Mouse (Mus musculus) layer of hippocampus, postnatal 25 days (tissue): Measurements from ENCODE around the gene Mif. TPM values are rescaled to one million over a fixed set of nuclear protein-coding genes. Genes with fewer than 3 reads are reported as not detected.
"Not testable (repeated sequence)": the region's sequence is repeated elsewhere in the genome, so short reads cannot be mapped to it uniquely, and the experiment has no call there.

Source experiments
- DNase-seq, 2 experiments: peaks; one replicate each; pipeline ENCODE4 v3.0.0; 2022; ENCODE audit warnings: mixed read lengths in 2 of 2, low spot score in 1 of 2; ENCODE audit errors: extremely low spot score in 1 of 2
- total RNA-seq, 2 experiments: library from RNA; stranded (reverse); gene quantifications; 2 replicates each; pipeline ENCODE4 v1.2.3; 2021

Mif gene
- 100 to 1,000 TPM; 420 to 504 TPM for total RNA-seq

GRCm38 (mm10) chr10:75859786-75860470 lies at the start of gene Mif:
TSS of gene Mif (minus strand) at chr10:75860240.
- peak; percentile 74 to 78 for DNase-seq

- DNase-seq: no peak
These were observed 46.8 kb upstream of the Mif start for GRCm38 (mm10) chr10:75906882-75907281.

- no peak for DNase-seq
These were observed 44.4 kb upstream of the Mif start for GRCm38 (mm10) chr10:75904391-75904790.

- DNase-seq: no peak
These were observed 38.8 kb upstream of the Mif start for GRCm38 (mm10) chr10:75898846-75899245.

- DNase-seq: no peak
These were observed 38.1 kb upstream of the Mif start for GRCm38 (mm10) chr10:75898039-75898564.

GRCm38 (mm10) chr10:75897373-75897772 lies 37.3 kb upstream of the Mif start:
- peak; percentile 52 to 89 for DNase-seq

GRCm38 (mm10) chr10:75896208-75896607 lies 36.2 kb upstream of the Mif start:
- DNase-seq: no peak

GRCm38 (mm10) chr10:75895730-75896129 lies 35.7 kb upstream of the Mif start:
- DNase-seq: no peak

- DNase-seq: no peak
These were observed 34.6 kb upstream of the Mif start for GRCm38 (mm10) chr10:75894601-75895000.

GRCm38 (mm10) chr10:75893089-75893750 lies 33.2 kb upstream of the Mif start, which contains the start of gene Derl3:
TSS of gene Derl3 (plus strand) at chr10:75893413.
- DNase-seq: peak; percentile 80 to 87

- DNase-seq: no peak
These were observed 29.5 kb upstream of the Mif start for GRCm38 (mm10) chr10:75889406-75890153.

- not testable (repeated sequence) for DNase-seq
These were observed 27.5 kb upstream of the Mif start for GRCm38 (mm10) chr10:75887504-75887903.

GRCm38 (mm10) chr10:75884742-75885141 lies 24.7 kb upstream of the Mif start:
- DNase-seq: no peak

GRCm38 (mm10) chr10:75883232-75883552 lies 23.2 kb upstream of the Mif start:
- DNase-seq: peak; percentile 57 to 63

- no peak for DNase-seq
These were observed 22.6 kb upstream of the Mif start for GRCm38 (mm10) chr10:75882433-75883231.

GRCm38 (mm10) chr10:75881578-75882432 lies 21.8 kb upstream of the Mif start:
- DNase-seq: no peak

GRCm38 (mm10) chr10:75880771-75881577 lies 20.9 kb upstream of the Mif start:
- no peak for DNase-seq

GRCm38 (mm10) chr10:75880351-75880750 lies 20.3 kb upstream of the Mif start:
- DNase-seq: no peak

- no peak for DNase-seq
These were observed 18.8 kb upstream of the Mif start for GRCm38 (mm10) chr10:75878836-75879235.
